Mouse (Mus musculus) adrenal gland, postnatal 10 days (tissue): Measurements from ENCODE around the gene Trit1. TPM values are rescaled to one million over a fixed set of nuclear protein-coding genes. Genes with fewer than 3 reads are reported as not detected.

Source experiments
- DNase-seq: peaks from one replicate; pipeline ENCODE4 v3.0.0; 2021; ENCODE audit warnings: mixed read lengths
- total RNA-seq, 2 experiments: library from RNA; stranded (reverse); gene quantifications; 2 replicates each; pipeline ENCODE4 v1.2.3; 2021

The Trit1 gene
- total RNA-seq, 2 experiments from 2014 or later, result 19.7 to 22.7 TPM

DNA sequence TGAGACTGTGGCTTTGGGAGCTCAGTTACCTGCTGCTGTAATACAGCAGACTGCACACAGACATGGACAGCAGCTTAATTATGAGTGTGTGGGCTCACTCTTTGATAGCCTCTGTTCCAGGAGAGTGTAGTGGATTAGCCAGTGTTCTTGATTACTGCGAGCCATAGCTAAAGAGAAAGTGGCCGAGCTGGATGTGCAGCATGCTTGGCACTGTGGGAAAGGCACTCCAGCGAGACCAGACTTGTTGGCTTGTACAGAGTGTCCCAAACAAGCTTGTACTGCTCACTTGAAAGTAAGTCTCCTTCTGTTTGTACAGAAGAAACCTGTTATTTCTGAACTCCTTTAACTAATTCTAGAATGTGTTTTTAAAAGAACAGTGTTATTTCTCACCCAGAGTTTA, 29.9 kb downstream of the Trit1 start:
- no peak for DNase-seq

DNA sequence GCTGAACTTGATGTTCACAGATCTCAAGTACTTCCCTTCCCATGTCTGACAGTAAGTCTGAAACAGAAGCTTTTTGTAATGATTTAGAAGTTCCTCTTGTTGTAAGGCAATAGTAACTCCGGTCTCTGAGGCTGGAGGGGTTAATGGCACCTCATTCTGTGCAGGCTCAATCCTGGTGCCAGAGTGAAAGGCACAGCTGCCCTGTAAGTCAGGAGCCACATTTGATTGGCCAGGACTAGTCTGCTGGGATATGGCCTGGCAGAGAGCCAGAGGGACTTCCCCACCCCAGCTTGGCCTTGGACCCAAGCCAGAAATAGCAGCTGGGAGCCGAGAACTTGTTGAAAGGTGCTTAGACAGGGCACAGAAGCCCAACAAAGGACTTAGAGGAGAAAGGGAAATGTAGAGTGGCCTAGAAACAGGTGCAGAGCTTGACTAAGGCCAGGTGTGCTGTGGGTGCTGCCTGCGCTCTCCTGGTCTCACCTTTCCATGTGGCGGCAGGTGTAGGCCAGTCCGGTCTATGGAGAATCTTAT, 34.3 kb downstream of the Trit1 start:
- DNase-seq, result peak; percentile 92

DNA sequence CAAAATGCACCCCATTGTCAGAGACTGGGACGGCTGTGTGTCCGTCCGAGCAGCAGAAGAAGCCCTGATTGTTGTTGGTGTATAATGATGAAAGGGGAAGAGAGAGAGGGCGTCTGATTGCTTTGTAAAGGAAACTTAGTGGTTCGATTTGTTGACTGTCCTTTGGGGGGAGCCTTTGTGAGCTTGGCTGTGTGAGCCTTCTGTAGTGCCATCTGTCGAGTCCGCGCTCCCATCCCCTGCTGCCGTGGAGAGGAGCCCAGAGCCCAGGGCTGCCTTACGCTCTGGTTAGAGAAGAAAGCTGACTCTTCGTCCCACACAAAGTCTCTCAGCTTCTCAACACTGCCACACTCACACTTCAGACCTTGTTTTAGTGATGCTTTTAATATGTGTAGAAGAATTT, 36.8 kb downstream of the Trit1 start:
- no peak for DNase-seq

DNA sequence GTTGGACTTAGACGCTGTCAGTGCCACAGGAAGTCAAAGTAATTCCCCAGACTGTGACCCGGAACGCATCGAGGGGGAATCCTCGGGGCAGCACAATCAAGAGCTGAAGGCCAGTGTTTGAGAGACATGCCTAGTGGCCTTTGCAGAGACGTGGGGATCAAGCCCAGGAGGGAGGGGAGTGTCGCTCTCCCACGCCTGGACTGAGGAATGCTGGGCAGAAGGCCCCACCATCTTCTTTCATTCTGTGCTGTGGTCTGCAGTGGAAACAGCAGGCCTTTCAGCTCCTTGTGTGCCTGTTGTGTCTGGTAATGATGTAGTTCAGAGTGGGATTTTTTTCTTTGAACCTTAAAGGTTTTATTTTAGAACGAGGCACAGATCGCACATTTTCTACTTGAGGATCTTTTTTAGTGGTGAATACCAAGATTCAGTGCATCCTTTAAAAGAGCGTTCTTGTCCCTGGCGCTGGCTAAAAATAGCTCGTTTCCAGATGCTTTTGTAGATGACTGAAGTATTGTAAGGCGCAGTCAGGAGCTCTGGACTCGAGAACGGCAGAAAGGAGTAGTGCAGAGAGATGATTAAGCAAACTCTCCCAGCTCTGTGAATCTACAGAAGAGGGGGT, 37.9 kb downstream of the Trit1 start:
- no peak for DNase-seq

DNA sequence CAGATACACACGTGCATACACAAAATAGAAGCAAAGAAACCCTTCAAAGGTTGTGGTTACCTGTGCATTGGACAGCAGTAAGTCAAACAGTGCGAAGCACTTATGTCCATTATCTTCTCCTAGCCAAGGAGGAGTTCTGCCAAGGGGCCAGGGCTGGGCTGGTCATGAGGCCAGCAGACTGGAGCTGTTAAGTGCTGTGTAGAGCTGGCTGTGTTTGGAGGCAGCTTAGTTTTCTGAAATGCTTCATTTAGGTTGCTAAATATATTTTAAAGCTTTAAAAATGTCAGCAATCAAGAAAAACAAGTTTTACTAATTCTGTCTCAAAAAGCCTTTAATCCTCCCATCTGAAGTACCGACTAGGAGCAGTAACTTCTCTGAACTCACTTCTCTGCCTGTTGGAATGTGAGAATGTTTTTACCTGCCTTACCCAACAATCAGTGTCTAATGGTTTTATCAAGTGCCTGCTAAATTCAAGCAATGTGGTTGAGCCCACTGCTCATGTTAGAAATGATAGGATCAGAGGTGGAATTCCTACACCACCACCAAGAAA, 40.2 kb downstream of the Trit1 start:
- no peak for DNase-seq

DNA sequence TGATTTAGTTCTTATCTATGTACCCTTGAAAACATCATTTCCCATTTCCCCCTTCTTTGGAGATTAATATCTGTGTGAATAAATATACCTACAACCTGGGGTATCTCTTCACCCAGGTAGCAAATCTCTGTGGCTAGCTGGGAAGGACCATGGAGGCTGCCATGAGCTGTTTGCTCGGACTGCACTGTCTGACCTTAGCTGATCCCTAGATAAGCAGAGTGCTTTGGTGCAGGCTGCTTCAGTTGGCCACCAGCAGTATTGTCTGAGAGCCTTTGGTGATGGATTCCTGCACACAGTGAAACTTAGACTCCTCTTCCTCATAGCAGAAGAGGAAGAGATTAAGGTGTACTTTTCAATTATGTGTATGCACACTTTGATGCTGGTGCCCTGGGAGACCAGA, 41.6 kb downstream of the Trit1 start:
- no peak for DNase-seq

DNA sequence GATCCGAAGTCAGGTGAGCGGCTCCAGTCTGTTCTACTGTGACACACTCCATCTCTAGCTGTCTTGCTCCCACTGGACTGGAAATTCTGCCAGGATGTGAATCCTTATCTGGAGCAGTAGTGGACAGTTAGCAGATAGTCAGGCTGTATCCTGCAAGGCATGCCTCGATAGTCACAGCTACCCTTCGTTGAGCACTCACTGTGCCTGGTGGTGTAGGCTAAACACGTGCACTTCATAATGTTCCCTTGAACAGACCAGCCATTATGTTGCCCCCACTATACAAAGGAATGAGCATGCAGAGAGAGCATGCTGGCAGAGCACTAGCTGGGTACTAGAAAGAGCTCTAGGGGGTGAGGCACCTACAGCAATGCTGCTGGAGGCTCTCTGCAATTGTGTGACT, 45.3 kb downstream of the Trit1 start:
- DNase-seq, result no peak

DNA sequence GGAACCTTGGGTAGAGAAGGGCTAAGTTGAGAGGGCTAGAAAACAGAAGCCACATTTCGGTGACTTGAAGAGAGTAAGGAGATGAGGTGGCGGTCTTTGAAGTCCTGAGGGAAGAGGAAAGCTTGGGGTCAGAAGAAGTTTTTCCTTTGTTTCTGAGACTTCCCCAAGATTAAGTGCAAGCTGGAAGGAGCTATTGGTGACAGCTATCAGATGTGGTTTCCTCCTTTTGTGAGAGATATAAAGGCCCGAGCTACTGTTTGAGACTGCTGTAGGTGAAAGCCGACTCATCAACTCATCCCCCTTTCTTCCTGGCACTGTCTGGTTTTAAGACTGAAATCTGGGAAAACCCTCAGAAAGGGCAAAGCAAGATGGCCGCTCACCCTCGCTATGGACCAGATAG, 52.2 kb downstream of the Trit1 start:
- DNase-seq, result no peak

DNA sequence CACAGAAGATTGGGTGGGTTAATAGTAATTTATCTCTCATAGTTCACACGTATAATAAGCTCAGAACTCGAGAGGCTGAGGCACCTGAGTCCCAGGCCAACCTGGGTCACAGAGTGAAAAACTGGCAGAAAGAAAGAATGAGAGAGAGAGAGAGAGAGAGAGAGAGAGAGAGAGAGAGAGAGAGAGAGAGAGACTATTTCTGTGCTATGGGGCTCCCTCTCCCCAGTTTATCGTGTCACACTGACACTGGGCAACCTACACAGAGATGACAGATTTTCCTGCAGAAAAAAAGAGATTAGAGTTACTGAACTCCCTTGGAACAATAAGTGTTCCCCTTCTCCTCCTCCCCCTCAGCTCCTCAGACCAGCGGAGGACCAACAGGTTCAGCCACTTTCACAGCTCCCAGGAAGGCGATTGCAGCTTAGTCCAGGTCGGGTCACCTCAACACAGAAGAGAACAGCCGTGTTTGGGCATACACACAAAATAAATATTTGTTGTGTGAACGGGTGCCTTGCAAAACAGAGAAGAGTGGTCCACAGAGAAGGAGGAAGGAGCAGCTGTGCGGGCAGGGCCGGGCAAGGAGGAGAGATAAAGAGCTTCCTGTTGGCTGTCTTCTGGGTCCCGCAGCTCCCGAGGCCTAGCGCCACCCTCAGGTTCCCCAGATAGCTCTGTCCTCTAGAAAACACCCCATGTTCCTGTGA, 55.0 kb downstream of the Trit1 start:
- peak; percentile 54 for DNase-seq

DNA sequence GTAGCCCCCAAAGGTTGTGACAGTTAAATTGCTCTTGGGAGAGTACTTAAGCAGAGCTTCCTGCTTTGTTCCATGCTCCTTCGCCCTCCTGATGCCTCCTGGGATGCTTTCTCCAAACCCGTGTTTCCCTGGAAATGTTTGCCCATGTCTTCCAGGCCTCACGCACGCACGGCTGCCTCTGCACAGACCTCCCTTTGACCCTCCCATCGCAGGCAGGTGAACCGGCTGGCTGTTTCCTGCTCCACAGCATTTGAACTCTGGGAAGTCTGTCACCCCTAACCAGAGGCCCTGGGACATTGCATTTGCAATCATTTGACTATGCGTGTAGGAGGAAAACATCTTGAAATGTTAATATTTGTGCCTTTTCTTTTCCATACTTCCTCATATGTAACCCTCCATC, 60.5 kb downstream of the Trit1 start:
- no peak for DNase-seq

DNA sequence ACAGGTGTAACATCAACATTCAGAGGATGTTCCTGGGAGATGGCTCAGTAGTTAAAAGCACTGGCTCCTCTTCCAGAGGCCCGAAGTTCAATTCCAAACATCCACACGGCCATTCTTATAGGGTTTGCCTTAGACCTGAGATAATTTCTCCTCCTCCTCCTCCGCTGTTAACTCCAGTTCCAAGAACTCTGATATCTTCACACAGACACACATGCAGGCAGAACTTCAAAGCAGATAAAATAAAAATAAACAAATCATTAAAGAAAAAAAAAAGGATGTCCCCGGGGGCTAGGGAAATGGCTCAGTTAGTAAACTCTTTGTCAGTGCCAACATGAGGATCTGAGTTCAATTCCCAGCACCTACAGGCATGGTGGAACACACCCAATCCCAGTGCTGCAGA, 61.8 kb downstream of the Trit1 start:
- DNase-seq, result no peak

DNA sequence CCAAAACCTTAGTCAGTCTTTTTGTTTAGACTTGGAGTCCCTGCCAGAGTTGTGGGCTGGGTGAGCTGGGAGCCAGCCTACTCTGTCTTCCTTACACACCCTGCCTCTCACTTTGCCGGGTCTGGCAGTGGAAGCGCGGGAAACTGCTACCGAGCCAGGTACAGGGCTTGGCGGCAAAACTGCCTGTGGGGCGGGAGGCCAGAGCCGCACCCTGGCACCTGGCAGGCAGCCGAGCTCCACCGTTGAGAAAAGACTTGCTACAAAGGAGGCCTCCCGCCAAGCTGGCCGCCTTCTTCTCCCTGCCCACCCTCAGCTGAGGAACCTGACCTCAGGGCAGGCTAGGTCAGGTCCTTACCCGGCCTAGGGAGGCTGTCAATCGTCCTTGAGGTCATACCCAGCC, 64.4 kb downstream of the Trit1 start:
- peak; percentile 41 for DNase-seq

DNA sequence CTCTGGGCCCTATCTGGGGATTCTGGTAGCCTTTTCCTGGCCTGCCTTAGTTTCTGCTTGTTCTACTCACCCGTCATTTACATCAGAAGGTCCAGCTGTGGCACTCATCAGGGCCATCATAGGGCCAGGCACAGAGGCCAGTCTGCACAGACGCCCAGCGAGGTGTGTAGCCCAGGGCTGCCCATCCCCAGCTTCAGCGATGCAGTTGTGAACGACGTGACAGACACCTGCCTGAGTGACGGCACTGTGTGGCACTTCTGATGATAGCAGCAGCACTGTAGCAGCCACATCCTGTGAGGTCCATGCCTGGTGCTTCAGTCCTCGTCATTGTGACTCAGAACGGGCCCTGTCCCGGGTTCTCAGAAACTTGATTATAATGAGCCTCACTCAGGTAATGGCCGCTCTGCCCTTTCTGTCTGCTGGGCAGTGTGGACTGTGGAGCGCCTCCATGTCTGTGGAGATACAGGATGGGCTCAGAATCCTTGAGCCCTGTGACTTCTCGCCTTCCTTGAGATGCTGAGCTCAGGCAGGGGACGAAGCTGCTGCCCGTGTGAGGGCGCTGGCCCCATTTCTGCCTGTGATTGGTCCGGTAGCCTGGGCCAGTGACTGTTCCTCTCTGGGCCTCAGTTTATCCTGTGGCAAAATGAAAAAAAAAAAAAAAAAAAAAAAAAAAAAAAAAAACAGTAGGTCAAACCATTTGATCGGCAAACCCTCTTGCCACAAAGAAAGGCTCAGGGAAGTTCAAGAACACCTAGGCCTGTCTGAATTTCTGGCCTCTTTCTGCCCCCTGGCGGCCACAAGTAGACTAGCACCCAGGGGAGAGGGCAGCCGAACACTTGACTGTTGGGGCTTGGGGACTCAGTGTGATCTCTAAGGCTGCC, 66.1 kb downstream of the Trit1 start:
- DNase-seq, result peak; percentile 79

DNA sequence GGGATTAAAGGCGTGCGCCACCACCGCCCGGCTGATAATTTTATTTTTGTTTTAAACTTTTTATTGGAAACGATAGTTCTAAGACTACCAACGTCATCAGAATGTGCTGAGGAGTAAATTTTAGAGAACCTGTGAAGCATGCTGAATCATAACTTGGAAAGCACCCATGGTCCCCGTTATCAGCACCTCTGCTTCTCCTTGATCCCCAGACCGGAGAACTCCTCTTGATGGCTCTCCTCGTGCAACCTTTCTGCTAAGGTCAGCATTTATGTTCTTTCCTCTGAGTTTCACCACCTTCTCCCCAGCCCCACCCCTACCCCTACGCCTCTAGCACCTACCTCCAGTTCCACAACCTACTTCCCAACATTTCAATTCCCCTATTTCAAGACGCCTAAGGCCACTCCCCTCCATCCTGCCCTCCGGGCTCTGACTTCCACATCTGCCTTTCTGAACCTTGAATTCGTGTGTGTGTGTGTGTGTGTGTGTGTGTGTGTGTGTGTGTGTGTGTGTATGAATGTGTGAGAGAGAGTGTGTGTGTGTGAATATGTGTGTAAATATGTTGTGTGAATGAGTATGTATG, 67.0 kb downstream of the Trit1 start:
- no peak for DNase-seq

DNA sequence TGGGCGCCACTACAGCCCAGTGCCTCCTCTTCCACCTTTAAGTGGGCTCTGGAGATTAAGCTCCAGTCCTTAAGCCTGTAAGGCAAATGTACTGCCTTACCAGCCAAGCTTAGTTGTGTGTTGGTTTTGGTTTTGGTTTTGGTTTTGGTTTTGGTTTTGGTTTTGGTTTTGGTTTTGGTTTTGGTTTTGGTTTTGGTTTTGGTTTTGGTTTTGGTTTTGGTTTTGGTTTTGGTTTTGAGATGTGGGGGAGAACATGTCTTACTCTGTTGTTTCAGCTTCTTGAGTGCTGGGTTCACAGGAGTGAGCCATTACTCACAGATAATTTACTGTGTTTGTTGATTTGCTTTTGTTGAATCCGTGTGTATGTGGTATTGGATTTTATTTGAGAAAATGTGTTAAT, 68.9 kb downstream of the Trit1 start:
- DNase-seq, result no peak

DNA sequence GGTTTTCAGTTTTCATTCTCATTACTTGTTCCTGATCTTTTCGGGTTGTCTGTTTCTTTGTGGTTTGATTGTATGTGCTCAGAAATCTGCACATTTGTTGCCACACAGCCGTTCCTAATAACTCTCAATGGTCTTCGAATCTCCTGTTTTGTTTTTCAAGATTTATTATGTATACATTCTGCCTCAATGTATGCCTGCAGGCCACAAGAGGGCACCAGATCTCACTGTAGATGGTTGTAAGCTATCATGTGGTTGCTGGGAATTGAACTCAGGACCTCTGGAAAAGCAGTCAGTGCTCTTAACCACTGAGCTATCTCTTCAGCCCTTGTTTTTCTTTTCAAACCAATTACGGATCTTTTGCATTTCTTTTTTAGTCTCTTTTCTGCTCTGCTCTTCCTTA, 70.0 kb downstream of the Trit1 start:
- DNase-seq, result no peak

DNA sequence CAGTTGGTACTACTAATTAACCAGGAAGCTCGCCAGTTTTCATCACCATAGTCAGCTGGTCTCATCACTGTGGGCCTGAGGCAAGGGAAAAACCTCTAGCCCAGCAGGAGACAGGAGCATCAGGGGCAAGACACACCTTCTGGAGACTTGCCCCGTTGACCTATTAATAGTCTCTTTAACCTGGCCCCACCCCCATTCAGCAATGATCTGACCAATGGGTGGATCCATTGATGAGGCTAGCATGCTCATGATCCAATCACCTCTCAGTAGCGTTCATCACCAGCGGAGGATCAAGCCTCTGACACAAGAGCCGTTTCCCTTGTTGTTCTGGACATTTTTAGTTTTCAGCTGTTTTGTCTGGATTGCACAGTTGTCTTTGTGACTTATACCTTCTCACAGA, 76.2 kb downstream of the Trit1 start:
- no peak for DNase-seq

DNA sequence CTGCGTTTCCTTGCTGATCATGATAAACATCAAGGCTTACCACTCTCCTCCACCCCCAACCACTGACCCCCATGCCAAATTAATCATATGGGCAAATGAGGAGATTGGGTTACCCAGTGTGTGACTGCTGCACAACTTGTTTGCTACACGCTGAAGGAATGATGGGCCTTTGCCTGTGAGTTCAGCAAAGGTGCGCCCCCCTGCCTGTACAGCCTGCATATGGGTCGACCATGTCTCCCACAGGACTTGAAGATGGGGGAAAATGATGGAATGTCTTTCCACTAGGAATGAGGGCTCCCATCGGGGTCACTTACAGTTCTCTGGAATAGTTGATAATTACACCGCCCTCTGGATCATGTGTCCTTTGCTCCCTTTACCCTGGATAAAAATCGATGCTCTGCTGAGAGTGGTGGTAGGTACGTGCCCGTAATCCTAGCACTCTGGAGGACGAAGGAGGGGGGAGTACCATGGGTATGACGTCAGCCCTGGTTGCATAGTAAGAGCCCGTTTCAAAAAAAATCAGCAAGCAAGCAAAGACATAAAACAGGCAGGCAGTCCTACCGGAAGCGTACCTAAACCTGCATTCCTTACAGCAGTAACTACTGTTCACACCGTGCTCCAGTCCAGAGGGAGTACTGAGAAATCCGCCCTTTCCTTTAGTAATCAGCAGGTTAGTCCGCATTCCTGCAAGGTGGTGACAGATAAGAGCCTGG, 76.8 kb downstream of the Trit1 start:
- no peak for DNase-seq

DNA sequence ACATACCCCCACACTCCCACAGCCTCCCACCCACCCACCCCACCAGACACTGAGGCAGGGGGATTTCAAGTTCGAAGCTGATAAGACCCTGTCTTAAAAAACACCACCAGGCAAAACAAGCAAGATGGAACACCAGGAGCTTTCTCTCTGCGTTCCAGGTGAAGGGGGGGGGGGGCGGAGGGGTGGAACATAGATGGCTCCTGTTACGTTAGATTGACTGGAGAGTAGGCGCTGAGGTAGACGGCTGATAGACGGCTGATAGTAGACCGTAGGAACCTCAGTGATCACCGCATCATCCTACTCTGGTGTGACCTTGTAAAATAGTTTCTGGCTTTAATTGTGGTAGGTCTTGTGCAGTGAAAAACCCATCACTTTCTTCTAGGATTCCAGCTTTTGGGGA, 77.5 kb downstream of the Trit1 start:
- DNase-seq, result no peak
